Mouse (Mus musculus) C2C12 (cell line): ENCODE data around the gene Irf4. TPM values are rescaled to one million over a fixed set of nuclear protein-coding genes. Genes with fewer than 3 reads are reported as not detected.

Experiments used
- H3K27me3 ChIP-seq: one replicate; pipeline ENCODE4 v1.6.1; 2011; ENCODE audit not compliant: control insufficient read depth, insufficient read depth, insufficient read length
- H3K36me3 ChIP-seq: one replicate; pipeline ENCODE4 v1.6.1; 2011; ENCODE audit not compliant: control insufficient read depth, insufficient read depth
- H3K4me3 ChIP-seq: one replicate; pipeline ENCODE4 v1.5.1; 2011; ENCODE audit warnings: mild to moderate bottlenecking, control low read depth; ENCODE audit not compliant: poor library complexity, insufficient read depth, severe bottlenecking
- H3K79me2 ChIP-seq: one replicate; pipeline ENCODE4 v1.6.1; 2011; ENCODE audit not compliant: control insufficient read depth, insufficient read depth
- H3K79me3 ChIP-seq: one replicate; pipeline ENCODE4 v1.6.1; 2011; ENCODE audit warnings: low read depth, control low read depth
- H3ac ChIP-seq: one replicate; pipeline ENCODE3; 2011; ENCODE audit warnings: low read depth; ENCODE audit not compliant: control insufficient read depth, insufficient read length
- CEBPB ChIP-seq: IDR thresholded peaks from one replicate; pipeline ENCODE4 v1.6.1; 2011; ENCODE audit warnings: low read depth, mild to moderate bottlenecking, control low read depth, moderate library complexity
- CTCF ChIP-seq: IDR thresholded peaks from one replicate; pipeline ENCODE4 v1.5.1; 2011; ENCODE audit not compliant: control insufficient read depth, insufficient read depth, insufficient read length
- FOSL1 ChIP-seq: IDR thresholded peaks from one replicate; pipeline ENCODE4 v1.8.0; 2011; ENCODE audit warnings: mild to moderate bottlenecking, low read length; ENCODE audit not compliant: poor library complexity, insufficient read depth, severe bottlenecking
- MAX ChIP-seq: IDR thresholded peaks from one replicate; pipeline ENCODE4 v1.6.1; 2011; ENCODE audit warnings: mild to moderate bottlenecking, control low read depth
- MYOD1 ChIP-seq: IDR thresholded peaks from one replicate; pipeline ENCODE4 v1.6.1; 2011; ENCODE audit warnings: low read depth; ENCODE audit not compliant: control insufficient read depth, insufficient read length
- MYOG ChIP-seq: IDR thresholded peaks from one replicate; pipeline ENCODE4 v1.6.1; 2011; ENCODE audit not compliant: control insufficient read depth, insufficient read length; ENCODE audit errors: extremely low read depth
- USF1 ChIP-seq: IDR thresholded peaks from one replicate; pipeline ENCODE4 v1.6.1; 2011; ENCODE audit warnings: low read depth, mild to moderate bottlenecking, control low read depth, moderate library complexity
- polyA plus RNA-seq: library from polyadenylated mRNA; unstranded; fragments of >200 nt; fragmentation: generic; extraction: Trizol; gene quantifications from one replicate; pipeline ENCODE4 v1.2.1, GENCODE M21; 2012; ENCODE audit warnings: missing spikeins

Irf4 gene
- polyA plus RNA-seq, 1 experiment, result not detected

- Histone ChIP-seq H3K4me3 (no peak overlapping the region), H3K27me3 (no peaks in the 10 kb centered on the region), H3K79me3 (no peaks in the 10 kb centered on the region), H3ac (no peak overlapping the region), H3K79me2 (no peaks in the 10 kb centered on the region), H3K36me3 (no peaks in the 10 kb centered on the region)
- TF ChIP-seq CTCF, result no peak
- no peak for TF ChIP-seq MYOG
- no peak for TF ChIP-seq CEBPB
- no peak for TF ChIP-seq USF1
- TF ChIP-seq MAX, result no peak
- TF ChIP-seq FOSL1, result no peak
- TF ChIP-seq MYOD1, result no peak
These were observed 18.8 kb upstream of the Irf4 start for GRCm38 (mm10) chr13:30730104-30730793.

GRCm38 (mm10) chr13:30732709-30733445 is 16.1 kb upstream of the Irf4 start:
- no peaks in the 10 kb centered on the region for H3K36me3 ChIP-seq
- H3ac ChIP-seq, result no peak overlapping the region
- TF ChIP-seq MAX (no peak), MYOD1 (no peak), FOSL1 (no peak), CEBPB (no peak), MYOG (no peak), USF1 (no peak), CTCF (no peak)
- H3K4me3 ChIP-seq, result no peak overlapping the region
- no peaks in the 10 kb centered on the region for H3K79me2 ChIP-seq
- H3K27me3 ChIP-seq, result no peaks in the 10 kb centered on the region
- no peaks in the 10 kb centered on the region for H3K79me3 ChIP-seq

- TF ChIP-seq USF1, result no peak
- TF ChIP-seq MYOG, result no peak
- no peak for TF ChIP-seq FOSL1
- TF ChIP-seq CEBPB, result no peak
- TF ChIP-seq MAX, result no peak
- no peak for TF ChIP-seq CTCF
- TF ChIP-seq MYOD1, result no peak
- H3K36me3 ChIP-seq, result no peaks in the 10 kb centered on the region
- H3ac ChIP-seq, result no peak overlapping the region
These were observed 12.3 kb upstream of the Irf4 start for GRCm38 (mm10) chr13:30736721-30737120.

DNA sequence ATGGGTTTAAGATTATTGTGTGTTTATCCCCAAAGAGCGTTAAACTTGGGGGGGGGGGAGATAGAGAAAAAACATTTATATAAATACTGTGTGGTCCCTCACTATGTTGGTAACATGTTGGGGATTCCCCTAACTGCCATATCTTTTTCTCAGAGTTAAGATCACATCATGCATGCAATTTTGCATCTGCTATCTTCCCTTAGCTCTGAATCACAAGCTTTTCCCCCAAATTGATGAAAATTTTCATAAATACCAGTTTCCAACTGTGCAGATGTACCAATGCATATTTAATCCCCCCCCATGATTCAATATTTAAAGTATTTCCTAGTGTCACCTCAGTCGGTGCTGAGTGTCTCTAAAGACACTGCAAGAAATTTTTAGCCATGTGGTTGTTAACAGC is 11.8 kb upstream of the Irf4 start:
- Histone ChIP-seq H3K79me2 (no peaks in the 10 kb centered on the region), H3ac (no peak overlapping the region), H3K27me3 (no peaks in the 10 kb centered on the region), H3K79me3 (no peaks in the 10 kb centered on the region), H3K4me3 (no peak overlapping the region), H3K36me3 (no peaks in the 10 kb centered on the region)
- TF ChIP-seq MYOG (no peak), FOSL1 (no peak), MYOD1 (no peak), CEBPB (no peak), USF1 (no peak), CTCF (no peak), MAX (no peak)

More at GRCm38 (mm10) chr13:30736721-30737120, 12.3 kb upstream of the Irf4 start:
- Histone ChIP-seq H3K79me3 (no peaks in the 10 kb centered on the region), H3K79me2 (no peaks in the 10 kb centered on the region), H3K4me3 (no peak overlapping the region), H3K27me3 (no peaks in the 10 kb centered on the region)

DNA sequence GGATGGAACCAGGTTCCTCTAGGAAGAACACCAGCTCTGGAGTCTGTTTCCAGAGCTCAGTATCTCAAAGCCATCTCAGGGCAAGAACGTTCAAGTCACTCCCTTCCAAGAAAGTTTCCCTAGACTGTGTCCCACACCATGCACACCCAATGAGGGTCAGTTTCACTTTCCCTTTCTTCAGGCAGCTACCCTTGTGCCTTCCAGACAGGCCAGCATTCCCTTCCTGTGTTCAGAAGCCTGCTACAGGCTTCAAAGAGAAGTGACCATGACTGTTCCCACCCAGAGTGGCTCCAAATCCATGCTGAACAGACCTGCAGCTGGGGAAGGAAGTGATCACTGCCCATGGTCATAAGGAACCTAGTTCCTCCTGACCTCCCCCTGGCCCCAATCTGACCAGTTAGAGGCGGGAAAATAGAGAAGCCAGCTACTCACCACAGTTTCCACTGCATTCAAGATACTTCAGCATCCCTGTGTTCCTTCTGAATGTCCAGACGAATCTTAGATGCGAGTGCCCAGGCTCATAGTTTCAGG is 10.7 kb upstream of the Irf4 start:
- no peaks in the 10 kb centered on the region for H3K79me2 ChIP-seq
- H3K27me3 ChIP-seq, result no peaks in the 10 kb centered on the region
- H3K4me3 ChIP-seq, result no peak overlapping the region
- no peak overlapping the region for H3ac ChIP-seq
- H3K79me3 ChIP-seq, result no peaks in the 10 kb centered on the region
- TF ChIP-seq CEBPB (no peak), MAX (no peak), CTCF (no peak), USF1 (no peak), MYOD1 (no peak), FOSL1 (no peak), MYOG (no peak)
- H3K36me3 ChIP-seq, result no peaks in the 10 kb centered on the region
